Mouse (Mus musculus) neural tube, embryonic 13.5 days (tissue): ENCODE data around the gene Rarres2. TPM values are rescaled to one million over a fixed set of nuclear protein-coding genes. Genes with fewer than 3 reads are reported as not detected.

Experiments
- ATAC-seq: fragments of 200-750 bp; cut with Nextera tagmentation; 2 replicates; pipeline ENCODE4 v1.8.0; 2017; ENCODE audit warnings: low read depth, mild to moderate bottlenecking, moderate TSS enrichment, moderate library complexity
- H3K27ac ChIP-seq: fragments of 300-500 bp; sonication (generic); replicated peaks from 2 replicates; pipeline ENCODE4 v1.5.1; 2015; ENCODE audit warnings: moderate library complexity, mild to moderate bottlenecking, inconsistent platforms
- H3K27me3 ChIP-seq: fragments of 300-500 bp; sonication (generic); 2 replicates; pipeline ENCODE4 v1.6.1; 2015; ENCODE audit warnings: mild to moderate bottlenecking, inconsistent platforms
- H3K36me3 ChIP-seq: fragments of 300-500 bp; sonication (generic); 2 replicates; pipeline ENCODE4 v1.6.1; 2015; ENCODE audit warnings: mild to moderate bottlenecking, inconsistent platforms
- H3K4me1 ChIP-seq: fragments of 300-500 bp; sonication (generic); replicated peaks from 2 replicates; pipeline ENCODE4 v1.6.1; 2015; ENCODE audit warnings: inconsistent platforms
- H3K4me2 ChIP-seq: fragments of 300-500 bp; sonication (generic); 2 replicates; pipeline ENCODE4 v1.6.1; 2015; ENCODE audit warnings: inconsistent platforms, mild to moderate bottlenecking, moderate library complexity
- H3K4me3 ChIP-seq: fragments of 300-500 bp; sonication (generic); 2 replicates; pipeline ENCODE4 v1.5.1; 2015; ENCODE audit warnings: mild to moderate bottlenecking, inconsistent platforms
- H3K9ac ChIP-seq: fragments of 300-500 bp; sonication (generic); 2 replicates; pipeline ENCODE4 v1.6.1; 2015; ENCODE audit warnings: moderate library complexity, mild to moderate bottlenecking, inconsistent platforms
- H3K9me3 ChIP-seq: fragments of 300-500 bp; sonication (generic); 2 replicates; pipeline ENCODE4 v1.6.1; 2016; ENCODE audit warnings: inconsistent platforms
- WGBS: fragments of 180-500 bp; shearing (Covaris S2); methylation state at CpG from one replicate; pipeline ENCODE4 v1.1.7; 2015; 5-methylcytosine and 5-hydroxymethylcytosine counted together
- polyA plus RNA-seq: library from polyadenylated mRNA; unstranded; fragments of >200 nt; fragmentation: Nextera tagmentation; extraction: Ambion mirVana; gene quantifications from 2 replicates; pipeline ENCODE4 v1.2.1, GENCODE M21; 2015

Rarres2 gene
- polyA plus RNA-seq, 1 experiment from 2014 or later, result 9.2 TPM

GRCm38 (mm10) chr6:48573981-48574380, 1.4 kb upstream of the Rarres2 start:
- WGBS, result 84% methylated on average over 3 of the region's 3 CpGs
- H3K4me2 ChIP-seq, result no peak overlapping the region
- H3K4me3 ChIP-seq, result no peak overlapping the region
- H3K36me3 ChIP-seq, result peaks cover 14% of the 10 kb centered on the region
- H3K9ac ChIP-seq, result no peak overlapping the region
- H3K27ac ChIP-seq, result no peak overlapping the region
- peaks cover 3% of the 10 kb centered on the region; the same call in 1 of the 2 replicates for H3K9me3 ChIP-seq
- H3K27me3 ChIP-seq, result no peaks in the 10 kb centered on the region
- H3K4me1 ChIP-seq, result no peaks in the 10 kb centered on the region
- no peak for ATAC-seq

- H3K4me1 ChIP-seq, result 0 out of 2 replicates have a peak, but pooled peaks cover 4% of the 10 kb centered on the region
- H3K9me3 ChIP-seq, result peaks cover 3% of the 10 kb centered on the region; the same call in 1 of the 2 replicates
- H3K27ac ChIP-seq, result no peak overlapping the region
- ATAC-seq, result no peak
- H3K36me3 ChIP-seq, result peaks cover 20% of the 10 kb centered on the region
- H3K4me3 ChIP-seq, result no peak overlapping the region
- H3K9ac ChIP-seq, result no peak overlapping the region
- 72% methylated on average over 10 of the region's 10 CpGs for WGBS
- H3K27me3 ChIP-seq, result no peaks in the 10 kb centered on the region
- no peak overlapping the region for H3K4me2 ChIP-seq
These were observed 691 bp upstream of the Rarres2 start for GRCm38 (mm10) chr6:48573280-48573679.

GRCm38 (mm10) chr6:48572014-48572413, 575 bp downstream of the Rarres2 start:
- Histone ChIP-seq H3K27ac (no peak overlapping the region), H3K9ac (no peak overlapping the region), H3K4me3 (no peak overlapping the region), H3K4me1 (0 out of 2 replicates have a peak, but pooled peaks cover 8% of the 10 kb centered on the region), H3K4me2 (no peak overlapping the region), H3K36me3 (peaks cover 24% of the 10 kb centered on the region), H3K9me3 (peaks cover 3% of the 10 kb centered on the region; the same call in 1 of the 2 replicates), H3K27me3 (no peaks in the 10 kb centered on the region)
- ATAC-seq, result no peak
- 91% methylated on average over 5 of the region's 5 CpGs for WGBS

GRCm38 (mm10) chr6:48569065-48569807, 3.4 kb downstream of the Rarres2 start:
- Histone ChIP-seq H3K36me3 (peaks cover 42% of the 10 kb centered on the region), H3K4me2 (no peak overlapping the region)

GRCm38 (mm10) chr6:48568036-48568984, 4.3 kb downstream of the Rarres2 start:
- peak; percentile 36; the same call in 1 of the 2 replicates for ATAC-seq
- H3K27ac ChIP-seq, result 0 out of 2 replicates have a peak overlapping the region, but pooled peaks have one; percentile 2

More at GRCm38 (mm10) chr6:48569065-48569807, 3.4 kb downstream of the Rarres2 start:
- Histone ChIP-seq H3K4me1 (peaks cover 21% of the 10 kb centered on the region), H3K27ac (no peak overlapping the region), H3K9me3 (peaks cover 3% of the 10 kb centered on the region; the same call in 1 of the 2 replicates), H3K4me3 (no peak overlapping the region), H3K27me3 (no peaks in the 10 kb centered on the region), H3K9ac (no peak overlapping the region)
- ATAC-seq, result no peak
- 87% methylated on average over 8 of the region's 8 CpGs for WGBS

GRCm38 (mm10) chr6:48566312-48566711, 6.3 kb downstream of the Rarres2 start:
- ATAC-seq, result no peak
- peaks cover 21% of the 10 kb centered on the region for H3K4me1 ChIP-seq
- H3K9ac ChIP-seq, result no peak overlapping the region
- H3K27ac ChIP-seq, result peak overlapping the region; percentile 23; the same call in 1 of the 2 replicates
- H3K9me3 ChIP-seq, result peaks cover 3% of the 10 kb centered on the region; the same call in 1 of the 2 replicates
- H3K4me3 ChIP-seq, result no peak overlapping the region
- H3K4me2 ChIP-seq, result no peak overlapping the region
- peaks cover 57% of the 10 kb centered on the region for H3K36me3 ChIP-seq
- 50% methylated on average over 5 of the region's 5 CpGs for WGBS
- H3K27me3 ChIP-seq, result no peaks in the 10 kb centered on the region

More at GRCm38 (mm10) chr6:48568036-48568984, 4.3 kb downstream of the Rarres2 start:
- H3K27me3 ChIP-seq, result no peaks in the 10 kb centered on the region
- H3K4me3 ChIP-seq, result no peak overlapping the region
- no peak overlapping the region; the same call in 1 of the 2 replicates for H3K9ac ChIP-seq
- H3K4me1 ChIP-seq, result peaks cover 21% of the 10 kb centered on the region
- 88% methylated on average over 21 of the region's 21 CpGs for WGBS
- peaks cover 3% of the 10 kb centered on the region; the same call in 1 of the 2 replicates for H3K9me3 ChIP-seq
- H3K36me3 ChIP-seq, result peaks cover 50% of the 10 kb centered on the region
- H3K4me2 ChIP-seq, result no peak overlapping the region

GRCm38 (mm10) chr6:48565693-48566310, 6.8 kb downstream of the Rarres2 start:
- ATAC-seq, result no peak
- Histone ChIP-seq H3K4me3 (no peak overlapping the region), H3K4me2 (no peak overlapping the region), H3K9me3 (peaks cover 3% of the 10 kb centered on the region; the same call in 1 of the 2 replicates), H3K9ac (no peak overlapping the region), H3K36me3 (peaks cover 57% of the 10 kb centered on the region), H3K4me1 (peaks cover 21% of the 10 kb centered on the region), H3K27ac (peak overlapping the region; percentile 23; the same call in 1 of the 2 replicates), H3K27me3 (no peaks in the 10 kb centered on the region)
- WGBS, result 91% methylated on average over 4 of the region's 4 CpGs

GRCm38 (mm10) chr6:48555956-48556355, 16.6 kb downstream of the Rarres2 start:
- H3K9me3 ChIP-seq, result no peaks in the 10 kb centered on the region
- 87% methylated on average over 3 of the region's 3 CpGs for WGBS
- ATAC-seq, result no peak
- peak overlapping the region; percentile 90; the same call in 1 of the 2 replicates for H3K9ac ChIP-seq
- peaks cover 32% of the 10 kb centered on the region for H3K36me3 ChIP-seq
- peak overlapping the region; percentile 73 for H3K4me2 ChIP-seq
- H3K4me3 ChIP-seq, result no peak overlapping the region
- peak overlapping the region; percentile 96; the same call in 1 of the 2 replicates for H3K27ac ChIP-seq
- peaks cover 21% of the 10 kb centered on the region for H3K4me1 ChIP-seq
- H3K27me3 ChIP-seq, result no peaks in the 10 kb centered on the region

GRCm38 (mm10) chr6:48555104-48555890, 17.3 kb downstream of the Rarres2 start:
- Histone ChIP-seq H3K4me1 (peaks cover 21% of the 10 kb centered on the region), H3K27me3 (no peaks in the 10 kb centered on the region), H3K36me3 (peaks cover 28% of the 10 kb centered on the region), H3K9me3 (no peaks in the 10 kb centered on the region), H3K27ac (peak overlapping the region; percentile 96), H3K9ac (peak overlapping the region; percentile 90), H3K4me2 (peak overlapping the region; percentile 73), H3K4me3 (peak overlapping the region; percentile 55)
- ATAC-seq, result peak; percentile 84
- WGBS, result 34% methylated on average over 13 of the region's 14 CpGs

GRCm38 (mm10) chr6:48554280-48555103, 18.1 kb downstream of the Rarres2 start, which contains the start of gene Lrrc61:
Lrrc61 (plus strand) TSS chr6:48554796.
- peak within 1 kb of the TSS; percentile 96 for H3K27ac ChIP-seq
- no peaks in the 10 kb centered on the region for H3K9me3 ChIP-seq
- peak within 1 kb of the TSS; percentile 90 for H3K9ac ChIP-seq
- peaks cover 21% of the 10 kb centered on the region for H3K4me1 ChIP-seq
- 1% methylated on average over 39 of the region's 39 CpGs for WGBS
- peak within 1 kb of the TSS; percentile 73 for H3K4me2 ChIP-seq
- peaks cover 27% of the 10 kb centered on the region for H3K36me3 ChIP-seq
- peak within 1 kb of the TSS; percentile 55 for H3K4me3 ChIP-seq
- peak; percentile 96 for ATAC-seq
- no peaks in the 10 kb centered on the region for H3K27me3 ChIP-seq
